Mouse (Mus musculus): ENCODE measurements around the gene Exoc6b.

The Exoc6b gene

GRCm38 (mm10) chr6:84882663-84883517, 186.4 kb downstream of the Exoc6b start:
- peak in 1 of 2 experiments; percentile 15 for DNase-seq (ENCODE audit: low spot score in 2 of 2)

DNA sequence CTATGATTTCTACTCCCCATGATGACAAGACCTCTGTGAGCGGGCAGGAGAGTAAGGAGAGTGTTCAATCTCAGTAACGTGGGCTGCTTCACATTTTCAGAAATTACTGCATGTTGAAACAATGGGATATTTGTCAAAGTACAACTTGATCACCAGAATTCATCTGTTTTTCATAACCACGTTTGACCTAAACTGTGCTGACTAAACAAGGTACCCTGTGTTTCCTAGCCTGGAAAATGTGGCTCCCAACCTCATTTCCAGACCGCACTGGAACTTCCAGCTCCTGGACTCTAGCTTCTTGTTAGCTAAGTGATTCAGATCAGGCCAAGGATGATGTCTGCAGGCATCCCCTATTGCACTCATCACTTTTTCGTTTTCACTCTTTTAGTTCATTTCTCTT, 193.4 kb downstream of the Exoc6b start:
- no peak for DNase-seq (ENCODE audit: low spot score in 2 of 2)

- DNase-seq (ENCODE audit: low spot score in 2 of 2): no peak
These were observed 202.2 kb downstream of the Exoc6b start for GRCm38 (mm10) chr6:84867114-84867513.

DNA sequence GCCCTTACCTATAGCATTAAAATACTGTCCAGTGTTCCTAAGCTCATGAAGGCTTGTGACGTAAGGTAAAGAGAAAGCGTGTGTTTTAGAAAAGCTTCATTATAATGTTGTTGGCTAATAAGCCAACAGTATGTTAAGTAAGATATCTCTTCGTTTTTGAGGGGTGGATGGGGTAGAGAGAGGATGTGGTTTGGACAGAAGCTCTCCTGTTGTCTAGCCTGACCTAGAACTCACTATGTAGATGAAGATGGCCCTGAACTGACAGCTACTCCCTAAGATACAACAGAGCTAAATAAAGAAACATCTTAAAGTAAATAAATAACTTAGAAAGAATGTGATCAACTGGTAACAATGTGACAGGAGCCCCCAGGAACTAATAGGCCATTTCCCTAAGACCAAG, 204.7 kb downstream of the Exoc6b start:
- no peak for DNase-seq (ENCODE audit: low spot score in 2 of 2)

DNA sequence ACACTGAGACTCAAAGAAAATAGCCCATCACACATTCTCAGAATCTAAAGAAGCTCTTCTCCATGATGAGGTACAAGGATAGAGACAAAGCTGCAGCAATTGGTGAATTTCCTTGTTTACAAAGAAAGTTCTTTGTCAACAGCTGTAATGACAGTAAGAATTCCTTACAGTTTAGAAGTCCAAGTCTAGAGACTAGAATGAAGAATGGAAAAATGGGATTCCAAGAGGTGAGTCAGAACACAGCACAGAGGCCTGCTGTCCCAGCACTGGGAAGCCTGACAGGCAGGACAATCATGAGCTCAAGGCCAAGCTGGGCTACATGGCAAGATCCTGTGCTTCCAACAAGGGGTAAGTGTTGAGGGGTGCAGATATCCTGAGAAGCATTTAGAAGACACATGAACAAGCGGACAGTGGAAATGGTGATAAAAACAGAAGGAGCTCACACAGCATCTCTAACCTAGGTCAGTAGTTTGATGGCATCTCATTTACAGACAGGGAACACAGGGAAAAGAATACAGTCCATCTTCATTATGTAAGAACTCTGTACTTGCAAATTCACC, 205.4 kb downstream of the Exoc6b start:
- no peak for DNase-seq (ENCODE audit: low spot score in 2 of 2)

DNA sequence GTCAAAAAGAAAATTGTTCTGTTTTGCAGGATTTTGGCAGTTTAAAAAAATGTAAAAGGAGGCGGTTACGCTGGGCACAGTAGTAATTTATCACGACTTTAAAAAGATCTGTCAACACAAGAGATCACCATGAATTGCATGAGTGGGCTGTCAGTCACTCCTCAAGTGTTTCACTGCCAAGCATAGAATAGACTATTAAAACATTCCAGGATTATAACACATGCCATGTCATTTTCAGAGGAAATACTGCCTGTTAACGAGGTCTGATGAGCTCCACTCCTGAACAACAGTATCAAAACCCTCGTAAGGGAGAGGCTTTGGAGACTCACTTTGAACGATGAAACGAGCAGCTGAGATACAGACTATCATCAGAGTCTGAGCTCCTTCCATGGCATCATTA, 223.6 kb downstream of the Exoc6b start:
- no peak for DNase-seq (ENCODE audit: low spot score in 2 of 2)

DNA sequence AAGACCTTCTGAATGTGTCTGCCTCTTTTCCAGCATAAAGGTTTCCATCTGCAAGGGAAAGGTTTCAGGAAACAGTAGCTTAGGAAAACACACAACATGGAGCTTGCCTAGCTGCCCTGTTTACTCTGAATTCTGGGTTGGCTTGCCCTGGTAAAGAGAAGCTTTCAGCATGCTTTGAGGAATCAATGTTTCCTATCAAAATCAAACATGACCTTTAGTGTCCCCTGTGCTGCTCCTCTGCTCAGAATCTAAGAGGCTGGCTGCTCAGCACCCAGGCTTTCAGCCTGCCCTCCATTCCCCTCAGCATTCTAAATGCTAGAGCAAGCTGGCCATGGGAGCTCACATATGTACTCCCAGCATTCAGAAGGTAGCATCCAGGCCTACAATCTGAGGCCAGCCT, 228.2 kb downstream of the Exoc6b start:
- no peak for DNase-seq (ENCODE audit: low spot score in 2 of 2)

DNA sequence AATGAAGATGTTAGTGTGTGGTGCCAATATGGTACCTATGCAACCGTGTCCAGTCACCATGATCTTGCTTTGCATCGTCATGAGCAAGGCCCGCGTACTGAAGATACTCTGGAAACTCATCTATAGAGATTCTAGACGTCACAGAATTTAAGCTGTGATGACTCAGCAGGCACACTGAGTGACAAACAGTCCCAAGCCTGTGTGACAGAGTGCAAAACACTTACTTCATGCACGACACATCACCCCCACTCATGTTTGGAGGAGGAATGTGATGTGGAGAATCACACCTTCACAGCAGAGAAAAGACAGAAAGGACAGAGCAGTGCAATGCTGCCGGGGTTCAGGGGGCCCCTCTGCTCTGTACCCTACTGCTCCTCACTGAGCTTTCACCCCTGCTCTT, 261.8 kb downstream of the Exoc6b start:
- no peak for DNase-seq (ENCODE audit: low spot score in 2 of 2)

GRCm38 (mm10) chr6:84806132-84806730, 263.1 kb downstream of the Exoc6b start:
- DNase-seq (ENCODE audit: low spot score in 2 of 2): no peak

GRCm38 (mm10) chr6:84798736-84799135, 270.6 kb downstream of the Exoc6b start:
- no peak for DNase-seq (ENCODE audit: low spot score in 2 of 2)

GRCm38 (mm10) chr6:84783994-84784393, 285.3 kb downstream of the Exoc6b start:
- DNase-seq (ENCODE audit: low spot score in 2 of 2): no peak

GRCm38 (mm10) chr6:84779987-84780386, 289.3 kb downstream of the Exoc6b start:
- DNase-seq (ENCODE audit: low spot score in 2 of 2): no peak

- no peak for DNase-seq (ENCODE audit: low spot score in 2 of 2)
These were observed 290.3 kb downstream of the Exoc6b start for GRCm38 (mm10) chr6:84778970-84779369.

DNA sequence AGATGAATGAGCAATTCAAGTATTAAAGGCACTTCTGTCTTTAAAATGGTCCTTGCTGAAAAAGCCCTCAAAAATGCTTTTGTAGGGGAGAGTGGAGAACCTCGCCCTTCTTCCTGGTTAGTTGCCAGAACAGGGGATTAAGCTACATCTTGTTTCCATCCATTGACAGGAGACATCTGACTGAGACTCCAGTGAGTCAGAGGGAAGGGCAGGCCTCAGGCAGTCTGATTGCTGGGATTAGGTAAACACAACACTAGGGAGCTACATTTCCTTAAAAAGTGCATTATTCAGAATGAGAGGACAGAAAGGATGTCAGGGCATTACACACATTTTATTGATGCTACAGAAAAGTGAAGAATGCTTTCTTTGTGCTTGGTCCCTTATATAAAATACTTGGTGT, 293.4 kb downstream of the Exoc6b start:
- DNase-seq (ENCODE audit: low spot score in 2 of 2): no peak

- peak in 1 of 2 experiments; percentile 16 for DNase-seq (ENCODE audit: low spot score in 2 of 2)
These were observed 314.0 kb downstream of the Exoc6b start for GRCm38 (mm10) chr6:84755266-84755665.

GRCm38 (mm10) chr6:84752806-84753420, 316.4 kb downstream of the Exoc6b start:
- no peak for DNase-seq (ENCODE audit: low spot score in 2 of 2)

GRCm38 (mm10) chr6:84751409-84751808, 317.9 kb downstream of the Exoc6b start:
- no peak for DNase-seq (ENCODE audit: low spot score in 2 of 2)

- no peak for DNase-seq (ENCODE audit: low spot score in 2 of 2)
These were observed 322.4 kb downstream of the Exoc6b start for GRCm38 (mm10) chr6:84746847-84747395.

- no peak for DNase-seq (ENCODE audit: low spot score in 2 of 2)
These were observed 323.0 kb downstream of the Exoc6b start for GRCm38 (mm10) chr6:84746193-84746846.

- DNase-seq (ENCODE audit: low spot score in 2 of 2): no peak
These were observed 323.7 kb downstream of the Exoc6b start for GRCm38 (mm10) chr6:84745570-84745969.

GRCm38 (mm10) chr6:84742227-84742626, 327.1 kb downstream of the Exoc6b start:
- DNase-seq (ENCODE audit: low spot score in 2 of 2): no peak

GRCm38 (mm10) chr6:84736942-84737341, 332.4 kb downstream of the Exoc6b start:
- DNase-seq (ENCODE audit: low spot score in 2 of 2): peak; percentile 16 to 68

All from spleen, postnatal 4 days (tissue).